Mouse (Mus musculus): ENCODE data around the gene Heyl. TPM values are rescaled to one million over a fixed set of nuclear protein-coding genes. Genes with fewer than 3 reads are reported as not detected.

The Heyl gene
- polyA plus RNA-seq, 1 experiment: not detected

DNA sequence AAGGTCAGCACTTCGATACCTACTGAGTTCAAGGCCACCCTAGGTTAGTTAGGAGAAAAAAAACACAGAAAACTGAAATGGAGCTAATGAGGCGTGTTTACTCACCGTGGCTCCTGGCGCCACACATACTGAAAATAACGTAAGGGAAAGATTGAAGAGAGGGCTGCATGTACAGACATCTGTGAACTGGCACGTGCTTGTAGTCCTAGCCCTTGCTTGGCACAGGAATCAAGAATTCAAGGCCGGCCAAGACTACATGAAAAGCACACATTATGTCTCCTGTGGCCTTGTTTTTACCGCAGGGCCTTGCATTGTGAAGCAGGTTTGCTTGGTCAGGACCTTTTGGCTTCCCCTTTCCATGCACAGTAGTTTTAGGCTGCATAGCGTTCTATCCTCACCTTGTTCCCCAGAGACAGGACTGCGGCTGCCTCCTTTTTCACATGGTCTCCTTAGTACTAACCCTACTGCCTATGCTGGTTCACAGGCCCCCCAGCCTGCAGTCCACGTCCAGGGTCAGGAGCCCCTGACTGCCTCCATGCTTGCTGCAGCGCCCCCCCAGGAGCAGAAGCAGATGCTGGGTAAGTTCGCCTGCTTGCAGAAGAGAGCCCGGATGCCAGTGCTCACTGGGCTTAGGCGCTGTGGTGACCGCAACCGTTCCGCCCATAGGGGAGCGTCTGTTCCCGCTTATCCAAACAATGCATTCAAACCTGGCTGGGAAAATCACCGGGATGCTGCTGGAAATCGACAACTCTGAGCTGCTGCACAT, 64.0 kb downstream of the Heyl start:
- Histone ChIP-seq H3K36me3 (replicated peaks; ENCODE audit: low read length) (peaks cover 81% of the 10 kb centered on the region), H3K27me3 (replicated peaks) (no peaks in the 10 kb centered on the region), H3K4me3 (replicated peaks) (no peak overlapping the region), H3K9me3 (no peaks in the 10 kb centered on the region), H3K4me1 (peaks cover 43% of the 10 kb centered on the region)
- TF ChIP-seq FLI1 (IDR thresholded peaks at IDR 0.05; ENCODE audit: low read length) (no peak), GATA1 (IDR thresholded peaks at IDR 0.05; ENCODE audit: borderline replicate concordance, low read length) (no peak)

DNA sequence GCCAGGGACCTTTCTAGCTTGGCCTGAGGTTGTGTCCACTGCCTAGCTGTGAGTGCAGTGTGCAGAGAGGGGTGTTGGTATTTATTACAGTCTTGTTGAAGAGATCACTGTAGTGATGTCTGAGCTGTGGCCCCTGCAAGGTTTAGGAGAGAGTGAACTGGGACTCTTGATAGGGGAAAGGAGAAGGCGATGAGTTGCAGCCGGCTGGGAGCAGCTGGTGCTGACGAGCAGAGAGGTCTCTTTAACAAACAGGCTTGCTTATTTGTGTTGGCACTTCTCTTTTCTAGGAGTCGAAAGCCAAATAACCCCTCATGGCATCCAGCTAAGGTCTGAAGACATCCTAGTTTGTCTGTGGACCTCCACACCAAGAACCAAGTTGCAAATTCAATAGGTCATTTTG, 64.9 kb downstream of the Heyl start:
- Histone ChIP-seq H3K4me3 (replicated peaks) (no peak overlapping the region), H3K36me3 (replicated peaks; ENCODE audit: low read length) (peaks cover 81% of the 10 kb centered on the region), H3K4me1 (peaks cover 51% of the 10 kb centered on the region), H3K27me3 (replicated peaks) (no peaks in the 10 kb centered on the region), H3K9me3 (no peaks in the 10 kb centered on the region)
- TF ChIP-seq FLI1 (IDR thresholded peaks at IDR 0.05; ENCODE audit: low read length): no peak
- TF ChIP-seq GATA1 (IDR thresholded peaks at IDR 0.05; ENCODE audit: borderline replicate concordance, low read length): no peak

DNA sequence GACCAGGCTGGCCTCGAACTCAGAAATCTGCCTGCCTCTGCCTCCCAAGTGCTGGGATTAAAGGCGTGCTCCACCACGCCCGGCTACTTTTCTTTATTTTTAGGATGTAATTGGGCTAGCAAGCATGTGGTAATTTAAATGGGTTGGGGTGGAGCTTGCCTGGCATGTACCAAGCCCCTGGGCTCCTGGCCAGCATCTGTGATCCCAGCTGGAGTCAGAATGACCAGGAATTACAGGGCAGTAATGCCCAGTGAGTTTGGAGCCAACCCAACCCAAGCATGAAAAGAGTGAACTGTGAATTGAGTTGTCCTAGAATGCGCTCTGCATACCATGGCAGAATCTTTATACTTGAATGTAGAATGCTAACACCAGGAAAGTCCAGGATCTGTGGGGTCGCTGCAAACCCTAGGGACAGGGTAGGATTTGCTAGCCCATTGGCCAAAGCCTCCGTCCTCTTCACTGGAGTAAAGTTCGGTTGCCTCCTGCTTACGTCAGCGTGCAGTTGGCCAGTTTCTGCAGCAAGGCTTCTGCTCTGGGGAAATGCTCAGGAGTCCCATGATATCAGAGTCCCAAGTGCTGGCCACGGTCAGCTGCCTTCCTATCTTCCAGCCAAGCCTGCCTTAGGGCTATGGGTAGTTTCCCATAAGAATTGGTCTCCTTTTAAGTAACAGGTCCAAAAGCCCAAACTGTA, 65.8 kb downstream of the Heyl start:
- peaks cover 6% of the 10 kb centered on the region for H3K9me3 ChIP-seq
- H3K4me1 ChIP-seq: peaks cover 52% of the 10 kb centered on the region
- H3K36me3 ChIP-seq (replicated peaks; ENCODE audit: low read length): peaks cover 82% of the 10 kb centered on the region
- no peak for TF ChIP-seq GATA1 (IDR thresholded peaks at IDR 0.05; ENCODE audit: borderline replicate concordance, low read length)
- TF ChIP-seq FLI1 (IDR thresholded peaks at IDR 0.05; ENCODE audit: low read length): no peak
- no peaks in the 10 kb centered on the region for H3K27me3 ChIP-seq (replicated peaks)
- no peak overlapping the region for H3K4me3 ChIP-seq (replicated peaks)

Other genes with a start within 250 kb of the Heyl start
- not detected in 2 replicates for gene Mycl, start 237.9 kb upstream of the Heyl start, polyA plus RNA-seq (2012; ENCODE audit: insufficient read depth, low replicate concordance)
- gene Trit1, start 217.0 kb upstream of the Heyl start, polyA plus RNA-seq (2012; ENCODE audit: insufficient read depth, low replicate concordance): 0.85 and 3.7 TPM in 2 replicates
- not detected in 2 replicates for gene Bmp8b, start 128.4 kb upstream of the Heyl start, polyA plus RNA-seq (2012; ENCODE audit: insufficient read depth, low replicate concordance)
- 3.0 TPM in 1 of 2 replicates, not detected in the other for gene Oxct2b, start 117.3 kb upstream of the Heyl start, polyA plus RNA-seq (2012; ENCODE audit: insufficient read depth, low replicate concordance)
- 4.7 TPM in 1 of 2 replicates, not detected in the other for gene Ppie, start 93.6 kb upstream of the Heyl start, polyA plus RNA-seq (2012; ENCODE audit: insufficient read depth, low replicate concordance)
- not detected in 2 replicates for gene Hpcal4, start 50.3 kb upstream of the Heyl start, polyA plus RNA-seq (2012; ENCODE audit: insufficient read depth, low replicate concordance)
- gene Nt5c1a, start 32.1 kb upstream of the Heyl start, polyA plus RNA-seq (2012; ENCODE audit: insufficient read depth, low replicate concordance): not detected in 2 replicates
- 478 and 1,194 TPM in 2 replicates for gene Pabpc4, start 28.8 kb downstream of the Heyl start, polyA plus RNA-seq (2012; ENCODE audit: insufficient read depth, low replicate concordance)
- 0.56 TPM in 1 of 2 replicates, not detected in the other for gene Oxct2a, start 90.1 kb downstream of the Heyl start, polyA plus RNA-seq (2012; ENCODE audit: insufficient read depth, low replicate concordance)
- gene Bmp8a, start 109.7 kb downstream of the Heyl start, polyA plus RNA-seq (2012; ENCODE audit: insufficient read depth, low replicate concordance): 5.1 and 11.5 TPM in 2 replicates

All from megakaryocyte, embryonic 14.5 days (primary cell).